Mouse (Mus musculus) limb, embryonic 10.5 days (tissue): Measurements from ENCODE around the gene Fut7. TPM values are rescaled to one million over a fixed set of nuclear protein-coding genes. Genes with fewer than 3 reads are reported as not detected.

Source experiments
- DNase-seq: peaks from one replicate; pipeline ENCODE4 v3.0.0-alpha.2; 2017; ENCODE audit warnings: low spot score
- H3K27ac ChIP-seq: fragments of 300-500 bp; sonication (generic); 2 replicates; pipeline ENCODE4 v1.5.1; 2016; ENCODE audit warnings: mild to moderate bottlenecking
- H3K27me3 ChIP-seq: fragments of 300-500 bp; sonication (generic); 2 replicates; pipeline ENCODE4 v1.6.1; 2016; ENCODE audit warnings: low read depth, mild to moderate bottlenecking; ENCODE audit not compliant: poor library complexity, severe bottlenecking
- H3K36me3 ChIP-seq: fragments of 300-500 bp; sonication (generic); 2 replicates; pipeline ENCODE4 v1.6.1; 2016; ENCODE audit warnings: mild to moderate bottlenecking, moderate library complexity
- H3K4me1 ChIP-seq: fragments of 300-500 bp; sonication (generic); 2 replicates; pipeline ENCODE4 v1.6.1; 2016
- H3K4me3 ChIP-seq: fragments of 300-500 bp; sonication (generic); 2 replicates; pipeline ENCODE4 v1.5.1; 2016; ENCODE audit warnings: mild to moderate bottlenecking, moderate library complexity
- H3K9me3 ChIP-seq: fragments of 300-500 bp; sonication (generic); replicated peaks from 2 replicates; pipeline ENCODE4 v1.6.1; 2016; ENCODE audit warnings: mild to moderate bottlenecking
- WGBS: fragments of 180-500 bp; shearing (Covaris S2); methylation state at CpG from one replicate; pipeline ENCODE4 v1.1.7; 2016; 5-methylcytosine and 5-hydroxymethylcytosine counted together
- polyA plus RNA-seq: library from polyadenylated mRNA; unstranded; fragments of >200 nt; fragmentation: Nextera tagmentation; extraction: Ambion mirVana; gene quantifications from 2 replicates; pipeline ENCODE4 v1.2.1, GENCODE M21; 2016

Fut7 gene
- polyA plus RNA-seq, 1 experiment from 2014 or later = not detected

- no peaks in the 10 kb centered on the region for H3K9me3 ChIP-seq
- H3K4me1 ChIP-seq = peaks cover 31% of the 10 kb centered on the region
- no peaks in the 10 kb centered on the region for H3K36me3 ChIP-seq
- no peak overlapping the region for H3K27ac ChIP-seq
- WGBS = 82% methylated on average over 5 of the region's 5 CpGs
- peaks cover 66% of the 10 kb centered on the region for H3K27me3 ChIP-seq
- no peak for DNase-seq
- peak overlapping the region; percentile 77 for H3K4me3 ChIP-seq
Observed at GRCm38 (mm10) chr2:25429435-25430180, 6.5 kb downstream of the Fut7 start.

- H3K4me1 ChIP-seq = peaks cover 31% of the 10 kb centered on the region
- H3K9me3 ChIP-seq = no peaks in the 10 kb centered on the region
- no peak for DNase-seq
- no peak overlapping the region for H3K27ac ChIP-seq
- 72% methylated on average over 17 of the region's 17 CpGs for WGBS
- peaks cover 60% of the 10 kb centered on the region for H3K27me3 ChIP-seq
- no peak overlapping the region for H3K4me3 ChIP-seq
- no peaks in the 10 kb centered on the region for H3K36me3 ChIP-seq
Observed at GRCm38 (mm10) chr2:25430395-25431233, 7.5 kb downstream of the Fut7 start.

DNA sequence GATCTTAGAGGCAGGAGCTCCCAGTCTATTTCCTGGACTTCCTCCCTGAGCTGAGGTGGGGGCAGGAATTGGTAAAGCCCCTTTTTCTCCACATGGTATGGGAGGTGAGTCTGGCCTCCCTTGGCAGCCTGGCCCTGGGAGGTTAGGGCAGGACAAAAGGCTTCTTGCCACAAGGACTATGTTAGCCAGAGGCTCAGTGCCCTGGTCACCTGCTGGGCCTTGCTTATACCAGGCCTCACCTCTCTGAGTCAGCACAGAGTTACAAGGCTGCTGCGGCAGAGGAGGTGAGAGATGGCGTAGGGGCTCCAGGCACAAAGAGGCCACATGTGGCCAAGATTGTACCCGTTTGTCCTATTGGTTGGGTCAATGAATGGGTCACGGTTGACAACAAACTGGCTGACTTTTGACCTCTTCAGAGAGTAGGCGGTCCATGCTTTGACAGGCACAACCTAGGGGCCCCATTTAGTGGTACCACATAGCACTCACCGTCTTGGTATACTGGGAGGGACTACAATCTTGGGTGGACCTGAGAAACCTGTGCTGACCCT lies 8.3 kb downstream of the Fut7 start:
- Histone ChIP-seq H3K4me3 (no peak overlapping the region), H3K9me3 (no peaks in the 10 kb centered on the region), H3K4me1 (peaks cover 31% of the 10 kb centered on the region), H3K27me3 (peaks cover 52% of the 10 kb centered on the region), H3K27ac (no peak overlapping the region), H3K36me3 (no peaks in the 10 kb centered on the region)
- DNase-seq = no peak
- WGBS = 50% methylated on average over 6 of the region's 6 CpGs

DNA sequence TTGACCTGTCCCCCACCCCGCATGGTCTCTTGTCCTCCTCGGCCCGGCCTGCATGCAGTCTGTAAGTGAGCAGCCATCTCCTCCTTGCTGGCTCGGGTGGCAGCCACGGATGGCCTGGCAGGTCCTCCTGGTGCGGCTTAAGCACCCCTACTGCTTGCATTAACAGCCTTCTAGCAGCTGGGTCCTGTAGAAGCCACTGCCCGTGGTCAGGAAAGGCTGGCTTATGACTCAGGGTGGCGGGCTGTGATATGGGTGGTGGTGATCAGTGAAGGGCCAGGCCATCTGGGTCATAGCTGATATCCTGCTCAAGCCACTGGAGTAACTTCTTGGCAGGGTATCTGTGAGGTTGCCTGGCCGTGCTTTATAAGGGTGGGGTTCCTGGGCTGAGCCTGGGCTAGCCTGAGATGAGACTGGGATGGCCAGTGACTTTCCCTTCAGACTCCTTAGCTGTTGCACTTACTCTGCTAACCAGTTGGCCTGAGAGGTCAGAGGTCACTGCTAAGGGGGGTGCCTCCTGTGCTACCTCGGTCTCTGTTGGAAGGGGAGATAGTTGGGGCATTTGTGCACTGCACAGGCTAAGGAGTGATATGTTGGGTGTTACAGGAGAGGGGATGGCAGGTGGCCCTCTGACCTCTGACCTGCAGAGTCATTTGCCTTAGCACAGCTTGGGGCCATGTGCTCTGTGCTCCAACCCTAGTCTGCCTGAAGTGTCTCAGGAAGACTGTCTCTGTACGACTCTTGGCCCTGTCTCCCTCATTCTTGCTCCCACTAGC lies 9.4 kb downstream of the Fut7 start:
- Histone ChIP-seq H3K9me3 (no peaks in the 10 kb centered on the region), H3K4me3 (no peak overlapping the region), H3K4me1 (peaks cover 31% of the 10 kb centered on the region), H3K36me3 (no peaks in the 10 kb centered on the region), H3K27me3 (peaks cover 46% of the 10 kb centered on the region), H3K27ac (no peak overlapping the region)
- DNase-seq = no peak
- 63% methylated on average over 11 of the region's 11 CpGs for WGBS

DNA sequence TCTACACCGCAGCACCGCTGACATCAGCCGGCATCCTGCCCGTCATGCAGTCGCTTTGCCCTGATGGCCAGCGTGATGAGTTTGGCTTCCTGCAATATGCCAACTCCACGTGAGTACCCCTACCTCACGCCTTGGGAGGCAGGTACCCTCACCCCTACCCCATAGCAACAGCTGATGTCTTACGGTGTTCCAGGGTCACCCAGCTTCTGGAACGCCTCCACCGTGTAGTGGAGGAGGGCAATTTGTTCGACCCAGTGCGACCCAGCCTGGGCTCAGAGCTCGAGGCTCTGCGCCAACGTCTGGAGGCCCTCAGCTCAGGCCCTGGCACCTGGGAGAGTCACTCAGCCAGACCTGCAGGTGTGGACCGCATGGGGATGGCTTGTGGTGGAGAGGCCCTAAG lies 10.0 kb downstream of the Fut7 start:
- 75% methylated on average over 17 of the region's 17 CpGs for WGBS
- Histone ChIP-seq H3K9me3 (no peaks in the 10 kb centered on the region), H3K4me1 (peaks cover 31% of the 10 kb centered on the region), H3K4me3 (no peak overlapping the region), H3K36me3 (no peaks in the 10 kb centered on the region), H3K27me3 (peaks cover 46% of the 10 kb centered on the region), H3K27ac (no peak overlapping the region)
- no peak for DNase-seq

DNA sequence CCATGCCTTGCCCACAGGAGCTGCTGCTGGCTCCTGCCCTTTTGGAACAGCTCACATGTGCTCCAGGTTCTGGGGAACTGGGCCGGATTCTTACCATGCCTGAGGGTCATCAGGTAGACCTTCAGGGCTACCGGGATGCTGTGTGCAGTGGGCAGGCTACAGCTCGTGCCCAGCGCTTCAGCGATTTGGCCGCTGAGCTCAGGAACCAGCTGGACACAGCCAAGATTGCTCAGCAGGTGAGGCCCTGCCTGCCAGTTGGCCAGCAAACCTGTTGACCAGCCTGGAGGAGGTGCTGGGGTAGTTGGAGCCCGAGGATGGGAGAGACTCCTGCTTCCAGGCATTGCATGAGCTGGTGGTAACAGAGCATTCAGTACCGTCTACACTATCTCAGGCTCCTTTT lies 11.2 kb downstream of the Fut7 start:
- no peak for DNase-seq
- peaks cover 19% of the 10 kb centered on the region for H3K4me1 ChIP-seq
- no peak overlapping the region for H3K4me3 ChIP-seq
- 86% methylated on average over 8 of the region's 8 CpGs for WGBS
- H3K27me3 ChIP-seq = peaks cover 41% of the 10 kb centered on the region
- H3K36me3 ChIP-seq = no peaks in the 10 kb centered on the region
- H3K27ac ChIP-seq = no peak overlapping the region
- H3K9me3 ChIP-seq = no peaks in the 10 kb centered on the region

DNA sequence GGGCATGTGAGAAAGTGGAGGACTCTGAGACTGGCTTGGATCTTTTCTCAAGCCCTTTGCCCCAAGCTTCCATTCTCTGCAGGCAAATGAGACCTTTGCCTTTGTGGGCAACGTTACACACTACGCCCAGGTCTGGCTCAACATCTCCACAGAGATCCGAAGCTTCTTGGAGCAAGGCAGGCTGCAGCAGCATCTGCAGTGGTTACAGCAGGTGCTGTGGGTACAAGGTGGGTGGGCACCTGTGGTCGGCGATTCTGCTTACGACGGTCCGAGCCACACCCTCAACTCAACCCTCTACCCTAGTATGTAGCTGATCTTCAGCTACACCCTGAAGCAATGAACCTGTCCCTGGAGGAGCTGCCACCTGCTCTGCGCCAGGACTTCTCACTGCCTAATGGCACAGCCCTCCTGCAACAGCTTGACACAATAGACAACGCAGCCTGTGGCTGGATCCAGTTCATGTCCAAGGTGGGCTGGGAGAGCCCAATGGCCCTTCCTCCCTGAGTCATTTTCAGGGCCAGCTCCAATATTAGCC lies 13.3 kb downstream of the Fut7 start:
- H3K27ac ChIP-seq = no peak overlapping the region
- no peak for DNase-seq
- no peak overlapping the region for H3K4me3 ChIP-seq
- WGBS = 93% methylated on average over 10 of the region's 10 CpGs
- peaks cover 20% of the 10 kb centered on the region; the same call in 1 of the 2 replicates for H3K27me3 ChIP-seq
- H3K4me1 ChIP-seq = peaks cover 17% of the 10 kb centered on the region
- H3K9me3 ChIP-seq = no peaks in the 10 kb centered on the region
- H3K36me3 ChIP-seq = 0 out of 2 replicates have a peak, but pooled peaks cover 2% of the 10 kb centered on the region

GRCm38 (mm10) chr2:25441067-25441466 lies 18.0 kb downstream of the Fut7 start:
- Histone ChIP-seq H3K4me1 (no peaks in the 10 kb centered on the region), H3K9me3 (no peaks in the 10 kb centered on the region), H3K27me3 (no peaks in the 10 kb centered on the region), H3K27ac (0 out of 2 replicates have a peak overlapping the region, but pooled peaks have one; percentile 10), H3K36me3 (peaks cover 7% of the 10 kb centered on the region; the same call in 1 of the 2 replicates), H3K4me3 (no peak overlapping the region)
- 89% methylated on average over 20 of the region's 20 CpGs for WGBS
- DNase-seq = no peak

DNA sequence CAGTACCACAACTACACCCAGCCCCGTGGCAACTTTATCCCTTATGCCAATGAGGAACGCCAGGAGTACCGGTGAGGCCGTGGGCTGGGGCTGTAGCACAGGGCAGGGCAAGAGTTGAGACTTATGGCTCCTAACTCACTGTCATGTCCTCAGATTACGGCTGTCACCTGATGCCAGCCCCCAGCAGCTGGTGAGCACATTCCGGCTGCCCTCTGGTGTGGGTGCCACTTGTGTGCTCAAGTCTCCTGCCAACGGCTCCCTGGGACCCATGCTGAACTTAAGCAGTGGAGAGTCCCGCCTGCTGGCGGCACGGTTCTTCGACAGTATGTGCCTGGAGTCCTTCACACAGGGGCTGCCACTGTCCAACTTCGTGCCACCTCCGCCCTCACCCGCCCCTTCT lies 19.6 kb downstream of the Fut7 start:
- H3K4me1 ChIP-seq = no peaks in the 10 kb centered on the region
- H3K27ac ChIP-seq = 0 out of 2 replicates have a peak overlapping the region, but pooled peaks have one; percentile 10
- no peak for DNase-seq
- no peaks in the 10 kb centered on the region for H3K9me3 ChIP-seq
- H3K36me3 ChIP-seq = peaks cover 10% of the 10 kb centered on the region; the same call in 1 of the 2 replicates
- no peak overlapping the region for H3K4me3 ChIP-seq
- H3K27me3 ChIP-seq = no peaks in the 10 kb centered on the region
- WGBS = 90% methylated on average over 14 of the region's 14 CpGs

DNA sequence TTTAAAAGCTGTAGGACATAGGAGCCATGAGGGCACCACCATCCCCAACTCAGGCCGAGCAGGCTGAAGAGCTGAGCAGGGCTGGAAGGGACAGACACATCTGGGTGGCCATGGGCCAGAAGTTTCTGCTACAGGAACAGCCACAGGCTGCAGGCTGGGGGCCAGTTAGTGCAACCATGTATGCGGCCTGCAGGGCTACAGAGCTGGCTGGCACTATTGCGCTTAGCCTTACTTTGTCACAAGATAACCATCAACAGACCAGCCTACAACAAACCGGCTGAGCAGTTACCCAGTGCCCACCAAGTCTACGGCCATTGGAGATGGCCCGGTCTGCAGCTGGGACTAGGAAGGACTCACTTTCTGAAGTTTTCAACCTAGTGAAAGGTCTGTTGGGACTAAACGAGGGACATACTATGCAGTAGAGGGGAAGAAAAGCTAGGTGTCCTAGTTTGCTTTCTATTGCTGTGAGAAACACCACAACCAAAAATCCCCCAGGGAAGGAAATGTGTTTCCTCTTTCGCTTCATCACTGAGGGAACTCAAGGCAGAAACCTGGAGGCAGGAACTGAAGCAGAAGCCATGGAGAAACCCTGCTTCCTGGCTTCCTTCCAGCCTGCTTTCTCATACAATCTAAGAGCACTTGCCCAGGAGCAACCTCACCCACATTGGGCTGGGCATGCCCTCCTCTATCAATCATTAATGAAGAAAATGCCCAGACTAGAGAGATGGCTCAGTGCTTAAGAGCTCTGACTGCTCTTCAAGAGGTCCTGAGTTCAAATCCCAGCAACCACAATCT lies 28.0 kb downstream of the Fut7 start:
- WGBS = 88% methylated on average over 8 of the region's 8 CpGs

GRCm38 (mm10) chr2:25452951-25453350 lies 29.9 kb downstream of the Fut7 start:
- H3K4me1 ChIP-seq = no peaks in the 10 kb centered on the region
- WGBS = 48% methylated on average over 1 of the region's 1 CpGs
- DNase-seq = no peak
- H3K4me3 ChIP-seq = no peak overlapping the region
- no peak overlapping the region for H3K27ac ChIP-seq
- H3K9me3 ChIP-seq = no peaks in the 10 kb centered on the region
- no peaks in the 10 kb centered on the region for H3K36me3 ChIP-seq
- H3K27me3 ChIP-seq = no peaks in the 10 kb centered on the region

More for the DNA sequence above, 28.0 kb downstream of the Fut7 start:
- no peak for DNase-seq
- no peak overlapping the region for H3K27ac ChIP-seq
- no peak overlapping the region for H3K4me3 ChIP-seq
- no peaks in the 10 kb centered on the region for H3K4me1 ChIP-seq
- no peaks in the 10 kb centered on the region for H3K9me3 ChIP-seq
- 0 out of 2 replicates have a peak, but pooled peaks cover 3% of the 10 kb centered on the region for H3K36me3 ChIP-seq
- H3K27me3 ChIP-seq = no peaks in the 10 kb centered on the region
